Comparison of ENCODE assay signal across 26 mouse cellular contexts in the genomic region with DNA sequence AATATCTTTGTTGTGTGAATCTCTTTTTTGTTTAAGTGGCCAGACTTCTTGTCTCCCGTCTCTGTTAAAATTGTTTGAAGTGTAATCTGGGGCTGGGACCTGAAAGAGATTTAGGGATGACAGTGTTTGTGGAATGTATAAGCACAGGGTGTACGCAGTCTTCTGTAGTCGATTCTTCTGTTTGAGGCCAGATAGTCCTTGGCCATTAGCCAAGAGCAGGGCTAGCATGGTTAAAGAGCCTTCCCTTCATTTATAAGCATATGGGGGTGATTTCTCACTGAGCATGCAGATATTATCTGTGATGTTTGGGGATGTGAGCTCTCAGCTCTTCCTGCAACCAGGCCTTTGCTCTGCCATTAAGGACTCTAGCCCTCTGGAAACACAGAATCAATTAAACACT. TPM values are rescaled to one million over a fixed set of nuclear protein-coding genes. Genes with fewer than 3 reads are reported as not detected.
DNase-seq lines count a peak whose midpoint lies in the region; ATAC-seq and TF ChIP-seq lines count a peak whose summit lies in the region.
"Had no signal": no experiment of that assay in that cellular context is flagged by ENCODE, and none has a peak within 500 bp of the region (broad histone marks: within the 10 kb centered on the region; RNA-seq: fewer than 3 reads in every experiment).

No protein-coding gene starts in this region.

- intact Hi-C loops in left cerebral cortex, adult 2 months (cut with DNase I) = no loop called here

- peaks cover 3% of the 10 kb centered on the region; the same call in 1 of the 2 replicates for H3K4me1 ChIP-seq in heart, embryonic 12.5 days (replicated peaks)
- H3K4me1 ChIP-seq in liver, embryonic 11.5 days (replicated peaks; ENCODE audit: control insufficient read depth, insufficient read depth, low read length) = no peaks in the 10 kb centered on the region
- H3K4me1 ChIP-seq in liver, embryonic 12.5 days = 0 out of 2 replicates have a peak, but pooled peaks cover 2% of the 10 kb centered on the region
- peaks cover 14% of the 10 kb centered on the region for H3K4me1 ChIP-seq in lung, embryonic 16.5 days (replicated peaks; ENCODE audit: control insufficient read depth, insufficient read depth, low read length)
- H3K4me1 ChIP-seq: embryonic facial prominence, embryonic 15.5 days; heart, embryonic 15.5 days; hindbrain, embryonic 10.5 days had no signal

- H3K9me3 ChIP-seq in heart, embryonic 12.5 days (replicated peaks) = peaks cover 3% of the 10 kb centered on the region; the same call in 1 of the 2 replicates
- H3K9me3 ChIP-seq in liver, embryonic 11.5 days (ENCODE audit: control insufficient read depth, low read length) = no peaks in the 10 kb centered on the region
- no peaks in the 10 kb centered on the region for H3K9me3 ChIP-seq in liver, embryonic 12.5 days (replicated peaks)
- H3K9me3 ChIP-seq in lung, embryonic 16.5 days (ENCODE audit: control insufficient read depth, low read length) = no peaks in the 10 kb centered on the region
- H3K9me3 ChIP-seq: embryonic facial prominence, embryonic 12.5 days; embryonic facial prominence, embryonic 15.5 days; heart, embryonic 15.5 days; hindbrain, embryonic 10.5 days had no signal

- H3K4me3 ChIP-seq in heart, embryonic 12.5 days = no peak overlapping the region
- no peak overlapping the region for H3K4me3 ChIP-seq in liver, embryonic 11.5 days (ENCODE audit: low read depth, low read length)
- H3K4me3 ChIP-seq in liver, embryonic 12.5 days = no peak overlapping the region
- no peak overlapping the region for H3K4me3 ChIP-seq in lung, embryonic 16.5 days (ENCODE audit: low read length)
- H3K4me3 ChIP-seq in left cerebral cortex, adult 2 months = no peak overlapping the region
- H3K4me3 ChIP-seq: embryonic facial prominence, embryonic 12.5 days; embryonic facial prominence, embryonic 15.5 days; heart, embryonic 15.5 days; hindbrain, embryonic 10.5 days had no signal

- H3K27ac ChIP-seq in heart, embryonic 12.5 days (ENCODE audit: poor library complexity, severe bottlenecking) = no peak overlapping the region
- no peak overlapping the region for H3K27ac ChIP-seq in liver, embryonic 11.5 days (ENCODE audit: low read depth, low read length)
- no peak overlapping the region for H3K27ac ChIP-seq in liver, embryonic 12.5 days
- H3K27ac ChIP-seq in lung, embryonic 16.5 days (ENCODE audit: low read length) = no peak overlapping the region; the same call in 1 of the 2 replicates
- no peak overlapping the region for H3K27ac ChIP-seq in left cerebral cortex, adult 2 months
- H3K27ac ChIP-seq: embryonic facial prominence, embryonic 12.5 days; embryonic facial prominence, embryonic 15.5 days; heart, embryonic 15.5 days; hindbrain, embryonic 10.5 days; hindbrain, embryonic 14.5 days had no signal

- H3K27me3 ChIP-seq in heart, embryonic 12.5 days (replicated peaks) = no peaks in the 10 kb centered on the region
- H3K27me3 ChIP-seq in liver, embryonic 11.5 days (replicated peaks; ENCODE audit: control insufficient read depth, insufficient read depth, low read length) = no peaks in the 10 kb centered on the region
- H3K27me3 ChIP-seq in liver, embryonic 12.5 days (replicated peaks) = no peaks in the 10 kb centered on the region
- H3K27me3 ChIP-seq in lung, embryonic 16.5 days (ENCODE audit: control insufficient read depth, insufficient read depth, low read depth, low read length) = no peaks in the 10 kb centered on the region
- H3K27me3 ChIP-seq: embryonic facial prominence, embryonic 12.5 days; embryonic facial prominence, embryonic 15.5 days; heart, embryonic 15.5 days had no signal

- DNase-seq in heart, adult 11 months = peak; percentile 52
- peak; percentile 20 for DNase-seq in liver, embryonic 11.5 days (ENCODE audit: low spot score)
- no peak for DNase-seq in lung, adult 18-20 months
- DNase-seq in brain, embryonic 14.5 days (ENCODE audit: low read depth) = peak; percentile 39
- no peak for DNase-seq in left cerebral cortex, adult 2 months (ENCODE audit: extremely low spot score in 1 of 2, low spot score in 2 of 2)
- DNase-seq: adrenal gland, adult 2 months; adrenal gland, postnatal 14 days; cerebellum, adult 11-12 months; cerebellum, adult 9-10 months; cerebellum, postnatal 25 days; gastrocnemius, postnatal 10 days; gastrocnemius, postnatal 36 days; heart, postnatal 10 days; heart, postnatal 36 days had no signal

- H3K36me3 ChIP-seq in heart, embryonic 12.5 days = no peaks in the 10 kb centered on the region
- no peaks in the 10 kb centered on the region for H3K36me3 ChIP-seq in liver, embryonic 11.5 days (ENCODE audit: control insufficient read depth, insufficient read depth, low read length)
- H3K36me3 ChIP-seq in liver, embryonic 12.5 days = no peaks in the 10 kb centered on the region
- no peaks in the 10 kb centered on the region for H3K36me3 ChIP-seq in lung, embryonic 16.5 days (ENCODE audit: control insufficient read depth, insufficient read depth, low read length)
- H3K36me3 ChIP-seq: embryonic facial prominence, embryonic 12.5 days; embryonic facial prominence, embryonic 15.5 days; heart, embryonic 15.5 days; hindbrain, embryonic 10.5 days had no signal

- no peak for ATAC-seq in heart, embryonic 12.5 days (ENCODE audit: insufficient number of reproducible peaks, low FRiP score)
- ATAC-seq in liver, embryonic 11.5 days (replicated peaks; ENCODE audit: low FRiP score) = no peak
- no peak for ATAC-seq in liver, embryonic 12.5 days
- peak; percentile 31; the same call in 1 of the 2 replicates for ATAC-seq in lung, embryonic 16.5 days (ENCODE audit: low read depth)
- ATAC-seq: CD4-positive, CD25-positive, alpha-beta regulatory T cell, adult 4 months; forebrain, embryonic 16.5 days had no signal

- TF ChIP-seq POLR2A in brain, embryonic 14.5 days (IDR thresholded peaks at IDR 0.05; ENCODE audit: borderline replicate concordance, extremely low read depth, insufficient read depth, insufficient read length, poor library complexity, severe bottlenecking) = no peak

- 34% methylated on average over 3 of the region's 3 CpGs for WGBS in heart, embryonic 12.5 days
- 54% methylated on average over 3 of the region's 3 CpGs for WGBS in liver, embryonic 11.5 days
- WGBS in liver, embryonic 12.5 days (ENCODE audit: insufficient replicate concordance) = 54% methylated on average over 3 of the region's 3 CpGs
- WGBS in lung, embryonic 16.5 days = 21% methylated on average over 3 of the region's 3 CpGs

- no peak for TF ChIP-seq CTCF in brain, embryonic 14.5 days (IDR thresholded peaks at IDR 0.05; ENCODE audit: borderline replicate concordance, extremely low read depth, insufficient read depth, insufficient read length)
- TF ChIP-seq CTCF in left cerebral cortex, adult 2 months (IDR thresholded peaks at IDR 0.05) = no peak

- no peak overlapping the region for H3K4me2 ChIP-seq in heart, embryonic 12.5 days
- H3K4me2 ChIP-seq in liver, embryonic 11.5 days = no peak overlapping the region
- H3K4me2 ChIP-seq in liver, embryonic 12.5 days = no peak overlapping the region
- no peak overlapping the region for H3K4me2 ChIP-seq in lung, embryonic 16.5 days (ENCODE audit: low read depth, low read length)
- H3K4me2 ChIP-seq: embryonic facial prominence, embryonic 12.5 days; embryonic facial prominence, embryonic 15.5 days; heart, embryonic 11.5 days; heart, embryonic 15.5 days; hindbrain, embryonic 14.5 days had no signal

- no peak overlapping the region for H3K9ac ChIP-seq in heart, embryonic 12.5 days
- H3K9ac ChIP-seq in liver, embryonic 11.5 days (ENCODE audit: low read depth, low read length) = no peak overlapping the region
- H3K9ac ChIP-seq in liver, embryonic 12.5 days = no peak overlapping the region
- H3K9ac ChIP-seq in lung, embryonic 16.5 days (ENCODE audit: low read length) = no peak overlapping the region
- H3K9ac ChIP-seq: embryonic facial prominence, embryonic 12.5 days; embryonic facial prominence, embryonic 15.5 days; heart, embryonic 15.5 days; hindbrain, embryonic 14.5 days had no signal

RNA-seq across cellular contexts. Expression of gene Arhgap28, which starts 13.2 kb away (rescaled TPM):
- 25.2 and 25.4 TPM in 2 replicates for polyA plus RNA-seq in heart, embryonic 12.5 days (2016; fragmentation: Nextera tagmentation; extraction: Ambion mirVana)
- polyA plus RNA-seq in liver, embryonic 11.5 days (2014; fragmentation: Nextera tagmentation; extraction: Ambion mirVana) = 16.5 and 20.7 TPM in 2 replicates
- 5.9 and 6.8 TPM in 2 replicates for polyA plus RNA-seq in liver, embryonic 12.5 days (2016; fragmentation: Nextera tagmentation; extraction: Ambion mirVana)
- 36.1 and 39.7 TPM in 2 replicates for polyA plus RNA-seq in lung, embryonic 16.5 days (2015; fragmentation: Nextera tagmentation; extraction: Ambion mirVana)
- polyA plus RNA-seq in brain, embryonic 14.5 days (2012; rRNA removed) = 4.8 and 9.4 TPM in 2 replicates
- total RNA-seq in left cerebral cortex, adult 2 months (2021) = under 1 TPM; 0.65 to 0.86 TPM
- total RNA-seq: MEL had no signal
- polyA plus RNA-seq: CD4-positive, CD25-positive, alpha-beta regulatory T cell, adult 4 months had no signal

Comparison
In these comparisons a context has a peak if more than half of its experiments do, and no peak if none do; other contexts are left out.
1. DNase-seq: peak in heart, adult 11 months (single experiment), liver, embryonic 11.5 days (single experiment) and brain, embryonic 14.5 days (single experiment); none in lung, adult 18-20 months (0 of 2) and left cerebral cortex, adult 2 months (0 of 2).